Mouse (Mus musculus) CH12.LX (cell line): ENCODE data around the gene Zfp770. TPM values are rescaled to one million over a fixed set of nuclear protein-coding genes. Genes with fewer than 3 reads are reported as not detected.

Experiments
- DNase-seq: peaks from one replicate; pipeline ENCODE4 v3.0.0-alpha.2; 2013; ENCODE audit errors: extremely low read depth
- H3K27ac ChIP-seq: 2 replicates; pipeline ENCODE4 v1.5.1; 2012; ENCODE audit warnings: low read depth, mild to moderate bottlenecking, control low read depth, moderate library complexity; ENCODE audit not compliant: insufficient read depth
- H3K27me3 ChIP-seq: replicated peaks from 2 replicates; pipeline ENCODE3; 2012; ENCODE audit warnings: inconsistent platforms
- H3K36me3 ChIP-seq, 2 experiments: replicated peaks in 1 of 2; 2 replicates each; pipeline versions ENCODE3 to v1.6.1; 2012; ENCODE audit warnings: inconsistent platforms in 1 of 2, low read length in 1 of 2, mild to moderate bottlenecking in 1 of 2, mixed read lengths in 1 of 2, moderate library complexity in 1 of 2; ENCODE audit not compliant: control insufficient read depth in 1 of 2, insufficient read depth in 1 of 2
- H3K4me1 ChIP-seq, 2 experiments: 2 replicates each; pipeline ENCODE4 v1.6.1; 2012; ENCODE audit warnings: inconsistent platforms in 1 of 2, moderate library complexity in 1 of 2; ENCODE audit not compliant: insufficient read depth in 2 of 2, control insufficient read depth in 1 of 2
- H3K4me2 ChIP-seq: 2 replicates; pipeline ENCODE4 v1.6.1; 2012; ENCODE audit warnings: low read depth, mild to moderate bottlenecking, control low read depth; ENCODE audit not compliant: poor library complexity, insufficient read depth, severe bottlenecking
- H3K4me3 ChIP-seq, 3 experiments: fragments of 150-350 bp in 1 of 3; sonication (generic) in 1 of 3; replicated peaks in 1 of 3; 2 replicates each; pipeline versions ENCODE3 to v1.5.1; 2011 to 2012; ENCODE audit warnings: low read depth in 2 of 3, low read length in 2 of 3, mild to moderate bottlenecking in 2 of 3, moderate library complexity in 2 of 3, control low read depth in 1 of 3, improper control_type of control experiment in 1 of 3, inconsistent platforms in 1 of 3, mixed read lengths in 1 of 3; ENCODE audit not compliant: poor library complexity in 1 of 3
- H3K79me2 ChIP-seq: replicated peaks from 2 replicates; pipeline ENCODE4 v1.6.1; 2012; ENCODE audit warnings: mild to moderate bottlenecking, moderate library complexity; ENCODE audit not compliant: control insufficient read depth, poor library complexity, insufficient read depth, severe bottlenecking; ENCODE audit errors: extremely low read depth
- H3K9ac ChIP-seq: 2 replicates; pipeline ENCODE4 v1.6.1; 2012; ENCODE audit warnings: low read depth, mild to moderate bottlenecking, control low read depth, moderate library complexity; ENCODE audit not compliant: insufficient read depth
- H3K9me3 ChIP-seq: replicated peaks from 2 replicates; pipeline ENCODE3; 2012; ENCODE audit warnings: low read length, inconsistent platforms, mixed read lengths
- BHLHE40 ChIP-seq: IDR thresholded peaks from 2 replicates; pipeline ENCODE4 v1.6.1; 2011; ENCODE audit warnings: mild to moderate bottlenecking, low read depth, low read length, improper control_type of control experiment
- CHD2 ChIP-seq: IDR thresholded peaks from 2 replicates; pipeline ENCODE4 v1.6.1; 2011; ENCODE audit warnings: low read length, improper control_type of control experiment
- E2F4 ChIP-seq: IDR thresholded peaks from 2 replicates; pipeline ENCODE4 v1.6.1; 2011; ENCODE audit warnings: low read depth, low read length, improper control_type of control experiment; ENCODE audit not compliant: insufficient replicate concordance
- ELF1 ChIP-seq: IDR thresholded peaks from 2 replicates; pipeline ENCODE4 v1.6.1; 2014; ENCODE audit warnings: low read depth, mild to moderate bottlenecking, inconsistent platforms, low read length, improper control_type of control experiment
- ETS1 ChIP-seq: conservative IDR thresholded peaks from 2 replicates; pipeline ENCODE4 v1.6.1; 2012; ENCODE audit warnings: low read depth, mild to moderate bottlenecking, inconsistent platforms, low read length, improper control_type of control experiment, moderate library complexity
- IRF4 ChIP-seq: IDR thresholded peaks from 2 replicates; pipeline ENCODE4 v1.6.1; 2014; ENCODE audit warnings: low read depth, mild to moderate bottlenecking, inconsistent platforms, low read length, improper control_type of control experiment
- JUND ChIP-seq: conservative IDR thresholded peaks from 2 replicates; pipeline ENCODE4 v1.6.1; 2011; ENCODE audit warnings: low read depth, low read length, improper control_type of control experiment
- KAT2A ChIP-seq: IDR thresholded peaks from 2 replicates; pipeline ENCODE4 v1.6.1; 2012; ENCODE audit warnings: low read length, improper control_type of control experiment, inconsistent platforms; ENCODE audit not compliant: insufficient replicate concordance
- MAFK ChIP-seq: IDR thresholded peaks from 2 replicates; pipeline ENCODE4 v1.6.1; 2011; ENCODE audit warnings: low read length, improper control_type of control experiment; ENCODE audit not compliant: insufficient replicate concordance
- MAX ChIP-seq: IDR thresholded peaks from 2 replicates; pipeline ENCODE4 v1.6.1; 2011; ENCODE audit warnings: low read length, improper control_type of control experiment
- MXI1 ChIP-seq: IDR thresholded peaks from 2 replicates; pipeline ENCODE4 v1.6.1; 2011; ENCODE audit warnings: mild to moderate bottlenecking, low read depth, low read length, improper control_type of control experiment
- NELFE ChIP-seq: IDR thresholded peaks from 2 replicates; pipeline ENCODE4 v1.6.1; 2011; ENCODE audit warnings: low read depth, low read length, improper control_type of control experiment
- POLR2A ChIP-seq: IDR thresholded peaks from 2 replicates; pipeline ENCODE4 v1.6.1; 2011; ENCODE audit warnings: low read depth, mild to moderate bottlenecking, improper control_type of control experiment, low read length
- RAD21 ChIP-seq: IDR thresholded peaks from 2 replicates; pipeline ENCODE4 v1.6.1; 2011; ENCODE audit warnings: low read depth, mild to moderate bottlenecking, low read length, improper control_type of control experiment, moderate library complexity
- RCOR1 ChIP-seq: conservative IDR thresholded peaks from 2 replicates; pipeline ENCODE4 v1.6.1; 2012; ENCODE audit warnings: low read depth, mild to moderate bottlenecking, inconsistent platforms, low read length, improper control_type of control experiment
- SIN3A ChIP-seq: IDR thresholded peaks from 2 replicates; pipeline ENCODE4 v1.6.1; 2012; ENCODE audit warnings: low read length, improper control_type of control experiment, inconsistent platforms
- SMC3 ChIP-seq: IDR thresholded peaks from 2 replicates; pipeline ENCODE4 v1.6.1; 2011; ENCODE audit warnings: low read depth, low read length, improper control_type of control experiment
- TBP ChIP-seq: conservative IDR thresholded peaks from 2 replicates; pipeline ENCODE4 v1.6.1; 2011; ENCODE audit warnings: low read depth, low read length, improper control_type of control experiment
- USF1 ChIP-seq: IDR thresholded peaks from 2 replicates; pipeline ENCODE4 v1.6.1; 2014; ENCODE audit warnings: low read depth, mild to moderate bottlenecking, inconsistent platforms, low read length, improper control_type of control experiment
- USF2 ChIP-seq: conservative IDR thresholded peaks from 2 replicates; pipeline ENCODE4 v1.6.1; 2011; ENCODE audit warnings: low read depth, low read length, improper control_type of control experiment
- ZC3H11A ChIP-seq: IDR thresholded peaks from 2 replicates; pipeline ENCODE4 v1.6.1; 2012; ENCODE audit warnings: low read depth, mild to moderate bottlenecking, inconsistent platforms, low read length, improper control_type of control experiment
- ZMIZ1 ChIP-seq: IDR thresholded peaks from 2 replicates; pipeline ENCODE4 v1.6.1; 2012; ENCODE audit warnings: low read depth, mild to moderate bottlenecking, inconsistent platforms, low read length, improper control_type of control experiment
- dilution Hi-C: fragments of 300-500 bp; cut with MboI; formaldehyde crosslinking; loops from 2 replicates; pipeline ENCODE4 v1.14.3; 2020; ENCODE audit warnings: low sequenced_read_pairs; ENCODE audit not compliant: extremely low pct_unique_long_range_greater_than_20kb, extremely low pct_ligation_motif_present
- in situ Hi-C: fragments of 300-500 bp; cut with MboI; formaldehyde crosslinking; loops from 3 replicates; pipeline ENCODE4 v1.14.3; 2019; ENCODE audit warnings: low sequenced_read_pairs, low pct_ligation_motif_present, low pct_unique_long_range_greater_than_20kb, mixed read lengths
- polyA plus RNA-seq: library from polyadenylated mRNA; unstranded; fragments of >175 nt; gene quantifications from 2 replicates; pipeline ENCODE4 v1.2.1, GENCODE M21; 2012; ENCODE audit warnings: low read depth; ENCODE audit not compliant: insufficient read length
- total RNA-seq, 2 experiments: library from RNA; depleted of rRNA; stranded (reverse); fragments of 300-350 nt in 1 of 2; fragments of >200 nt in 1 of 2; gene quantifications; 2 replicates each; pipeline ENCODE4 v1.2.3; 2012 to 2014

The Zfp770 gene
- total and polyA plus RNA-seq, 3 experiments = 4.6 to 12.3 (median 9.9) TPM

GRCm38 (mm10) chr2:114249440-114249839 is 48.2 kb upstream of the Zfp770 start:
- Histone ChIP-seq H3K9me3 (no peaks in the 10 kb centered on the region), H3K4me3 (no peak overlapping the region), H3K27me3 (no peaks in the 10 kb centered on the region), H3K4me1 (no peaks in the 10 kb centered on the region), H3K79me2 (no peaks in the 10 kb centered on the region), H3K4me2 (no peak overlapping the region)
- DNase-seq = no peak
- TF ChIP-seq ELF1 (no peak), RAD21 (no peak), ZC3H11A (no peak), SIN3A (no peak), POLR2A (no peak), MAFK (no peak), IRF4 (no peak), KAT2A (no peak), JUND (no peak), MXI1 (no peak), BHLHE40 (no peak), ZMIZ1 (no peak), RCOR1 (no peak), TBP (no peak), USF1 (no peak), ETS1 (no peak), NELFE (no peak)
- TF ChIP-seq, all 38 proteins: peak for 0
- H3K36me3 ChIP-seq = no peaks in the 10 kb centered on the region
- H3K9ac ChIP-seq = no peak overlapping the region
- dilution Hi-C loops = no loop called here
- in situ Hi-C loops = no loop called here
- no peak overlapping the region for H3K27ac ChIP-seq

GRCm38 (mm10) chr2:114237639-114238038 is 36.4 kb upstream of the Zfp770 start:
- H3K9ac ChIP-seq = no peak overlapping the region
- dilution Hi-C loops = no loop called here
- in situ Hi-C loops = no loop called here
- no peaks in the 10 kb centered on the region for H3K79me2 ChIP-seq
- H3K27ac ChIP-seq = no peak overlapping the region
- H3K4me1 ChIP-seq = peaks cover 0 to 5% of the 10 kb centered on the region in 2 experiments; a peak in 1 of 4 replicates
- no peaks in the 10 kb centered on the region for H3K9me3 ChIP-seq
- 0 out of 2 replicates have a peak overlapping the region, but pooled peaks have one; percentile 14 for H3K4me2 ChIP-seq
- DNase-seq = no peak
- no peak for TF ChIP-seq SIN3A
- no peak for TF ChIP-seq MAX
- no peak for TF ChIP-seq ETS1
- no peak for TF ChIP-seq ZC3H11A
- no peak for TF ChIP-seq POLR2A
- TF ChIP-seq USF2 = no peak
- TF ChIP-seq CHD2 = no peak
- TF ChIP-seq E2F4 = no peak
- no peak for TF ChIP-seq BHLHE40
- TF ChIP-seq MAFK = no peak
- no peak for TF ChIP-seq SMC3
- no peak for TF ChIP-seq RCOR1
- TF ChIP-seq TBP = no peak
- TF ChIP-seq MXI1 = no peak
- no peak for TF ChIP-seq IRF4
- TF ChIP-seq, all 38 proteins: peak for 0
- no peaks in the 10 kb centered on the region for H3K27me3 ChIP-seq
- no peaks in the 10 kb centered on the region for H3K36me3 ChIP-seq
- H3K4me3 ChIP-seq = no peak overlapping the region
